Mouse (Mus musculus) liver, embryonic 14.5 days (tissue): ENCODE results near the gene Tcf21.

Experiments
- CTCF ChIP-seq: IDR thresholded peaks from 2 replicates; pipeline ENCODE4 v1.5.1; 2016; ENCODE audit warnings: antibody characterized with exemption, low read depth, control low read depth
- EP300 ChIP-seq: IDR thresholded peaks from 2 replicates; pipeline ENCODE4 v1.6.1; 2016; ENCODE audit warnings: antibody characterized with exemption, low read depth

DNA sequence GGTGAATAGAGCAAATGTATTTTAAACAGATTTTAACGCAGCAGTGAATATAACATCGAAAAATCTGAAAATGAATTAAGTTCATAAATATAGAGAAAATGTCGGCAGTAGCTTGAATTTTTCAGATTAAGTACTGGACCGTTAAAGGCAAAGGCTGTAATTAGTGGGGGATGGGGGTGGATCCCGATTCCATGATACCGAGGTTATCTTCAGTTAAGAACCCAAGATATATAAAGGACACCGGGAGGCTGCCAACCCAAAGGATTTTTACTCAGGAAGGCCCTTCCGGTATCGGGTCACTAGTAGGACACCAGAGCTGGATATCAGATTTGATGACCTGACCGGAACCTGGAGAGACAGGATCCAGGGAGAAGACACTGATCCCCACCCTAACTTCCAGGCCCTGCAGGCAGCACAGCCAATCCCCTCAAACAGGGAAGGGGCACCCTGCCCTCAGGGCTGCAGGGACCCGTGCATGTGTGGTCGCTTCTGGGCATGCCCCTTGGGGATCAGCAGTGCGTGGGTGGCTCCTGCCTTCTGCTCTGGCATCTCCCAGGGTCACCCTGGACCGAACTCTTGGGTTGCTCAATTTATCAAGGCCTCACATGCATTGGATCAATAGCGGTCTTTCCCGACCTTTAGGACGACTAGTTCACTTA, 22.9 kb upstream of the Tcf21 start:
- TF ChIP-seq CTCF = no peak
- no peak for TF ChIP-seq EP300
